Mouse (Mus musculus): ENCODE measurements around the gene Slc25a17. TPM values are rescaled to one million over a fixed set of nuclear protein-coding genes. Genes with fewer than 3 reads are reported as not detected.

The Slc25a17 gene
- total and polyA plus RNA-seq, 2 experiments: 30.2 to 67.8 TPM

- Histone ChIP-seq H3K27me3 (ENCODE audit: control insufficient read depth, insufficient read depth, low read length) (no peaks in the 10 kb centered on the region), H3K79me2 (ENCODE audit: control insufficient read depth, insufficient read depth, low read length) (no peaks in the 10 kb centered on the region), H3K27ac (replicated peaks; ENCODE audit: insufficient read depth, low read depth, low read length) (no peak overlapping the region), H3K4me1 (ENCODE audit: control insufficient read depth, insufficient read depth, low read length) (no peaks in the 10 kb centered on the region), H3K36me3 (ENCODE audit: control insufficient read depth, insufficient read depth, low read length) (peaks cover 83% of the 10 kb centered on the region), H3K9ac (ENCODE audit: low read depth, low read length) (no peak overlapping the region), H3K4me3 (ENCODE audit: insufficient read depth, low read depth, low read length) (no peak overlapping the region)
- no peak for DNase-seq (ENCODE audit: extremely low read depth, low read depth, low spot score)
- TF ChIP-seq CTCF (IDR thresholded peaks at IDR 0.05; ENCODE audit: low read depth, low read length) (no peak), POLR2A (IDR thresholded peaks at IDR 0.05; ENCODE audit: extremely low read depth, insufficient read depth, low read length) (no peak)
- 99% methylated on average over 3 of the region's 3 CpGs for WGBS
Observed at GRCm38 (mm10) chr15:81320137-81320536, 40.5 kb downstream of the Slc25a17 start.

- Histone ChIP-seq H3K27me3 (ENCODE audit: control insufficient read depth, insufficient read depth, low read length) (no peaks in the 10 kb centered on the region), H3K9ac (ENCODE audit: low read depth, low read length) (no peak overlapping the region), H3K79me2 (ENCODE audit: control insufficient read depth, insufficient read depth, low read length) (no peaks in the 10 kb centered on the region), H3K4me1 (ENCODE audit: control insufficient read depth, insufficient read depth, low read length) (no peaks in the 10 kb centered on the region), H3K36me3 (ENCODE audit: control insufficient read depth, insufficient read depth, low read length) (peaks cover 82% of the 10 kb centered on the region), H3K27ac (replicated peaks; ENCODE audit: insufficient read depth, low read depth, low read length) (no peak overlapping the region), H3K4me3 (ENCODE audit: insufficient read depth, low read depth, low read length) (no peak overlapping the region)
- DNase-seq (ENCODE audit: extremely low read depth, low read depth, low spot score): no peak
- 94% methylated on average over 9 of the region's 9 CpGs for WGBS
- TF ChIP-seq POLR2A (IDR thresholded peaks at IDR 0.05; ENCODE audit: extremely low read depth, insufficient read depth, low read length): no peak
- no peak for TF ChIP-seq CTCF (IDR thresholded peaks at IDR 0.05; ENCODE audit: low read depth, low read length)
Observed at GRCm38 (mm10) chr15:81319462-81319861, 41.1 kb downstream of the Slc25a17 start.

DNA sequence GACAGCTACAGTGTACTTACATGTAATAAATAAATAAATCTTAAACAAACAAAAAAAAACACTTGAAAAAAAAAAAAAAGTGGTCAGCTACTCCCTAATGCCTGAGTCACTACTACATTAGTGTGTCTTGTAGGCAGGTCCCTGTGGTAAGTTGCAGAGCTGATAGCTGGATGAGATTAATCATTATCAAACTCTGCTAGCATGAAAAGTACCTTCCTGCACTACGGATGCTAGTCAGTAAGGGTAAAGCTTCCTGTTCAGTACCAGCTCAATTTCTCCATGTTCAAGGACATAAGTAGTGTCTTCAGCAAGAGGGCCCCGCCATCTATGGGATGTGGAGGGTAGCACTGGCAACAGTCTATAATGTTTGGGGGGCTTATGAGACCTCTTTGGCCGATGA, 46.7 kb downstream of the Slc25a17 start:
- Histone ChIP-seq H3K36me3 (ENCODE audit: control insufficient read depth, insufficient read depth, low read length) (peaks cover 46% of the 10 kb centered on the region), H3K79me2 (ENCODE audit: control insufficient read depth, insufficient read depth, low read length) (no peaks in the 10 kb centered on the region), H3K27ac (replicated peaks; ENCODE audit: insufficient read depth, low read depth, low read length) (no peak overlapping the region), H3K27me3 (ENCODE audit: control insufficient read depth, insufficient read depth, low read length) (no peaks in the 10 kb centered on the region), H3K4me3 (ENCODE audit: insufficient read depth, low read depth, low read length) (no peak overlapping the region), H3K9ac (ENCODE audit: low read depth, low read length) (no peak overlapping the region), H3K4me1 (ENCODE audit: control insufficient read depth, insufficient read depth, low read length) (no peaks in the 10 kb centered on the region)
- WGBS: 76% methylated on average over 3 of the region's 3 CpGs
- no peak for TF ChIP-seq POLR2A (IDR thresholded peaks at IDR 0.05; ENCODE audit: extremely low read depth, insufficient read depth, low read length)
- TF ChIP-seq CTCF (IDR thresholded peaks at IDR 0.05; ENCODE audit: low read depth, low read length): no peak
- DNase-seq (ENCODE audit: extremely low read depth, low read depth, low spot score): no peak

DNA sequence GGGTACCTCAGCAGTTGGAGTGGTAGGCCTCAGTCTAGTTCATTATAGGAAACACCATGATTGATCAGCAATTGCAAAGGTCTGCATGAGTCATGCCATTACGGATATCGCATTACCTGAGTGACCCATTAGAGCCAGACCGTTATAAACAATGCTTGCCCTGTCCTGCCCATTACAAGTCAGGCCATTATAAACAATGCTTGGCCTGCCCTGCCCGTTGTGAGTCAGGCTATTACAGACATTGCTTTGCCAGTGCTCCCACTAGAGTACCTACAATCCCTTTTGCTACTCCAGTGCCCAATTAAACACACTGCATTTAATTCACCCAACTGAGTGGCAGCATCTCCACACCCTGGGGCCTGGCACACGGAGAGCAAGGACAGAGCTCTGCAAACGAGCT, 49.6 kb downstream of the Slc25a17 start:
- H3K79me2 ChIP-seq (ENCODE audit: control insufficient read depth, insufficient read depth, low read length): no peaks in the 10 kb centered on the region

GRCm38 (mm10) chr15:81310353-81310752, 50.3 kb downstream of the Slc25a17 start:
- no peaks in the 10 kb centered on the region for H3K27me3 ChIP-seq (ENCODE audit: control insufficient read depth, insufficient read depth, low read length)
- H3K27ac ChIP-seq (replicated peaks; ENCODE audit: insufficient read depth, low read depth, low read length): no peak overlapping the region
- TF ChIP-seq CTCF (IDR thresholded peaks at IDR 0.05; ENCODE audit: low read depth, low read length) (no peak), POLR2A (IDR thresholded peaks at IDR 0.05; ENCODE audit: extremely low read depth, insufficient read depth, low read length) (no peak)
- H3K36me3 ChIP-seq (ENCODE audit: control insufficient read depth, insufficient read depth, low read length): peaks cover 19% of the 10 kb centered on the region
- no peak overlapping the region for H3K4me3 ChIP-seq (ENCODE audit: insufficient read depth, low read depth, low read length)
- no peak for DNase-seq (ENCODE audit: extremely low read depth, low read depth, low spot score)
- H3K9ac ChIP-seq (ENCODE audit: low read depth, low read length): no peak overlapping the region
- 96% methylated on average over 9 of the region's 9 CpGs for WGBS
- no peaks in the 10 kb centered on the region for H3K4me1 ChIP-seq (ENCODE audit: control insufficient read depth, insufficient read depth, low read length)
- no peaks in the 10 kb centered on the region for H3K79me2 ChIP-seq (ENCODE audit: control insufficient read depth, insufficient read depth, low read length)

More for the DNA sequence above, 49.6 kb downstream of the Slc25a17 start:
- H3K36me3 ChIP-seq (ENCODE audit: control insufficient read depth, insufficient read depth, low read length): peaks cover 20% of the 10 kb centered on the region
- no peak for TF ChIP-seq POLR2A (IDR thresholded peaks at IDR 0.05; ENCODE audit: extremely low read depth, insufficient read depth, low read length)
- TF ChIP-seq CTCF (IDR thresholded peaks at IDR 0.05; ENCODE audit: low read depth, low read length): no peak
- WGBS: 87% methylated on average over 6 of the region's 6 CpGs
- no peaks in the 10 kb centered on the region for H3K4me1 ChIP-seq (ENCODE audit: control insufficient read depth, insufficient read depth, low read length)
- no peak overlapping the region for H3K27ac ChIP-seq (replicated peaks; ENCODE audit: insufficient read depth, low read depth, low read length)
- H3K4me3 ChIP-seq (ENCODE audit: insufficient read depth, low read depth, low read length): no peak overlapping the region
- H3K27me3 ChIP-seq (ENCODE audit: control insufficient read depth, insufficient read depth, low read length): no peaks in the 10 kb centered on the region
- no peak overlapping the region for H3K9ac ChIP-seq (ENCODE audit: low read depth, low read length)
- no peak for DNase-seq (ENCODE audit: extremely low read depth, low read depth, low spot score)

- peaks cover 9% of the 10 kb centered on the region; the same call in 1 of the 2 replicates for H3K36me3 ChIP-seq (ENCODE audit: control insufficient read depth, insufficient read depth, low read length)
- no peak for TF ChIP-seq POLR2A (IDR thresholded peaks at IDR 0.05; ENCODE audit: extremely low read depth, insufficient read depth, low read length)
- TF ChIP-seq CTCF (IDR thresholded peaks at IDR 0.05; ENCODE audit: low read depth, low read length): no peak
- H3K9ac ChIP-seq (ENCODE audit: low read depth, low read length): no peak overlapping the region
- no peaks in the 10 kb centered on the region for H3K79me2 ChIP-seq (ENCODE audit: control insufficient read depth, insufficient read depth, low read length)
- no peaks in the 10 kb centered on the region for H3K27me3 ChIP-seq (ENCODE audit: control insufficient read depth, insufficient read depth, low read length)
- no peak overlapping the region for H3K4me3 ChIP-seq (ENCODE audit: insufficient read depth, low read depth, low read length)
- WGBS: 95% methylated on average over 7 of the region's 7 CpGs
- DNase-seq (ENCODE audit: extremely low read depth, low read depth, low spot score): no peak
- no peaks in the 10 kb centered on the region for H3K4me1 ChIP-seq (ENCODE audit: control insufficient read depth, insufficient read depth, low read length)
- H3K27ac ChIP-seq (replicated peaks; ENCODE audit: insufficient read depth, low read depth, low read length): no peak overlapping the region
Observed at GRCm38 (mm10) chr15:81308038-81308437, 52.6 kb downstream of the Slc25a17 start.
